Mouse (Mus musculus): Measurements from ENCODE around the gene Zc3h8.

Zc3h8 gene

DNA sequence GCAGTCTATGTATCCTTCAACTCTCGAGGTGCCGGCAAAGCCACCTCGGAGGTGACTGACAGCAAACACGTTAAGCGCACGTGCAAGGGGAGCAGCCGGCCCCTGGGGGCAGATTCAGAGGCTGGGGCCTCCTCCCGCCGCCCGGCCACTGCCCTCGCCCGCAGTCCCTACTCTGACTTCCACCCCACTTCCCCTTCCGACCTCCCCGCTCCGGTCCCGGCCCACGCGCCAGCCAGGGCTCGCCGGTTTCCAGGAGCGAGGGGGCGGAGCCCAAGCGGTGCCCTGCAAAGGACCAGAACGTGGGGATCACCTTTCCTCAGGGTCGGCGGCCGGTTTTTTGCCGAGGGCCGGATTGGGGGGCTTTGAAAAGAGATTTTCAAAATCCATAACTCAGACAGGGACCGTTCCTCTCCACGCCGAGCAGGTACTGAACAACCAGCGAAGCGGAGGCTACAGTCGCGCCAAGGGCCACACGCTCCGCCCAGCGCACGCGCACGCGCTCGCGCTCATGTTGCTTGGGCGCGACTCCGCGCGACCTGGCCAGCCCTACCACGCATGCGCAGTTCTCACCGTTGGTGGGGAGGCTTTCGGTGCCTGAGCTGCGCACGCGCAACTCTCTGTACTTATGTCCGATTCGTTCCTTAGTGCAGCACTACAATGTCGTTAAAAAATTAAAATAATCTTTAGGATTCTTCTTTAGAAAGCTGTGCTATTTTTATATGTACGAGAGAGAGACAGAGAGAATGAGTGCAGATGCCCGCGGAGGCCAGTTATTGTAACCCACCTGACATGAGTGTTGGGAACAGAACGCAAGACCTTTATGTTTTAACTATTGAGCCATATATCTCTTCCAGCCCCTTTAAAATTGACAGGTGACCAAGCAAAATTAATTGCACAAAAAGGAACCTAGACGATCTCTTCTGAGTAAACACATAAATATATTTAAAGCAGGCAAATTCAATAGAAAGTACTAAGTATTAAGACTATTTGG lies at the start of gene Zc3h8:
Zc3h8 (minus strand) TSS at position 540 of the 991 bp plus-strand sequence.
- peak; percentile 97 for DNase-seq

DNA sequence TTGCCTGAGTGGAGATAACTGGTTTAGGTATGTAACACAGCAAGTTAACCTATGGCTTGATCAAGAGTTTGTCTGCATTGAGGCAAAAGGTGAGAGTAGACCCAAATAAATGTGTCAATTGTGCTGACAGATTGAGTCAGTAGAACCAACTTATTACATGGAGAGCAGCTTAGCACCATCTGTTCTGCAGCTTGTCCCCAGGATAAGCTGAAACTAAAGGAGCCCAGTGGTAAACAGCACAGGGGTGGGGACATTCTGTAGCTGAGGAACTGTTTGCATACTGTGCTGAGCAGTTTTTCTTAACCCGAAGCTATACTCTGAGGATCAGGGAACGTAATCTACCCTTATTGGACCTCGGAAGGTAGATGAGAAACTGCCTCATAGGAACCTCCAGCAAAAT lies 40.9 kb upstream of the Zc3h8 start:
- peak; percentile 16 for DNase-seq

GRCm38 (mm10) chr2:128975572-128975971 lies 31.7 kb upstream of the Zc3h8 start:
- DNase-seq = no peak

GRCm38 (mm10) chr2:128972301-128972700 lies 28.4 kb upstream of the Zc3h8 start:
- DNase-seq = no peak

DNA sequence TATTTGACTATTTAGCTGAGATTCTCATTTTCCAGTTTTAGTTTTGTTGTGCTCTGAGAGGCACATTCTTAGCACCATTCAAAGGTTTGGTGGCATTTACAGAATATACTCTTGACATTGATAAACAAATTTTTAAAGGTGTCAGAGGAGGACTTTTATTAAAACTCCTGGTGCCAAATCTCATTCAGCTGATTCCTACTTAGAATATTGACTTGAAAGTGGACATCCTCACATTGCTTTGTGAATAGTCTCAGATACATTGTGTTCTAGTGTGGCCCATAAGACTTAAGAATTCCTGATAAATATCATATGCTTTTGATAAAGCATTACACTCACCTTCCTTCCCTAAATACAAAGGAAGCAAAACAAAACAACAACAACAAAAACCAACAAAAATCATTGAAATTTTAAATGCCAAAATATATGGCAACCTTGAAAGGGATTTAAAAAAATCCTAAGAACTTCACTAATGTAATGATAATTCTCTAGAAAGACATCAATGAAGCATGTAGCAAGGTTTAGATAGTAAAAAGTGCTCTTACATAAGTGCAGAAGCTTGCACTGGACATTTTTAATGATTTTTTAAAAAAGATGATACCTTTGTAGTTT lies 24.7 kb upstream of the Zc3h8 start:
- no peak for DNase-seq

GRCm38 (mm10) chr2:128967661-128968441 lies 24.0 kb upstream of the Zc3h8 start, which contains the start of gene Gm10762:
Gene Gm10762 (minus strand): TSS chr2:128967725.
- DNase-seq = peak; percentile 86

DNA sequence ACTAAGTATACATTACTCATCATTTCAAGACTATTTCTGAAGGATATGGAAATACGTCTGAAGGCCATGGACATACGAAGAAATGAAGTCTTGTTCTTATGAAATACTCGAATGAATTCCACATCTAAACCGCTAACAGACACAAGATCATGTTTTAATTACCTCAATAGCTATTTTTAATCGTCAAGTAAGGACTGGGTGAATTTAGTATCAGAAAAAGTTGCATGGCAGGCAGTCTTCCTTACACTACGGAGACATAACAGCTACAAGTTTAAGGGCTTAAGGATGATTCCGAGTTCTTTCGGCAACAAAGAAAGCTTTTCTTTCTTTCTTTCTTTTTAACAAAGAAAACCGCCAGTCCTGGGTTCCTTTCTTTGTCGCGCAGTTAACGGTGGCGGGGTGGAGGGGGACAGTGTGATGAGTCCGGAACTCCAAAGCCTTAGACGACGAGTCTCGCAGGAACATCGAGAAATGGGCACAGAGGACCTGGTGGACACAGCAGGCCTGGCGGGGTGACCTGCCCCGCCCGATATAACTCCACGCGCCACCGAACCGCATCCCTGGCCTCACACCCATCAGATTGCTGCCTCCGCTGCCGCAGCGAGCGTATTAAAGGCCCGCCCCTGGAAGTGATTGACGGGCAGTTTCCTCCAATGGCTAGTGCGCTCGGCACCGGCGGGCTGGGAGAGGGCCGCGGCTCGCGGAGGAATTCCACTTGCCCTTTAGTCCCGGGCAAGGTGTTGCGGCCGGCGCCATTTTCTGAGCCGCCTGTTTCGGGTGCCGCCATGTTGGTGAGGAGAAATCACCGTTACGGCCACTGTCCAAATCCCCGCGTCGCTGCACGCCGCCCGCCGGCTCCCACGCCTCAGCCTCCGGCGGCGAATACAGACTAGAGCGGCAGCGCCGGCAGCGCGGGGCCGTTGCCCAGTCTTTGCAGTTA lies 23.0 kb upstream of the Zc3h8 start, which contains the start of gene Zc3h6:
Zc3h6 (plus strand) TSS at position 762 of the 940 bp plus-strand sequence.
- DNase-seq = peak; percentile 99

DNA sequence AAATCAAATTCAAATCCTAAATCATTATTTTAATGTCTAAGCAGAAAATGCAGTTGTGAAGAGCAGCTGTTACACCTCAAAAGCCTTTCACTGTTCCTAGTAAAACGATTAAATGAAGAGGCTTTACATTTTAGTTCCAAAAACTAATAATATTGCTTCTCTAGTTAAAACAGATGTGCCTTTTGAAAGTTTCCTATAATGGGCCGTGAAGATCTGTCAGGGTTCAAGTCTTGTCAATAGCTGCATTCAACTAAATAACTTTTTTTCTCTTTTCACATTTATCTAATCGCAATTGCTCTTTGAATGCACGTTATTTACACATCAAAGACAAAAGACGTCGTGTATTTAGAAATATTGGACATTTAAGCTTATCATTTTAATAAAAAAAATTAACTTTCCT lies 22.4 kb upstream of the Zc3h8 start:
- no peak for DNase-seq

GRCm38 (mm10) chr2:128965505-128966105 lies 21.7 kb upstream of the Zc3h8 start:
- no peak for DNase-seq

GRCm38 (mm10) chr2:128954186-128954585 lies 10.3 kb upstream of the Zc3h8 start:
- no peak for DNase-seq

- DNase-seq = peak; percentile 51
Observed at GRCm38 (mm10) chr2:128947962-128948588, 4.2 kb upstream of the Zc3h8 start.

GRCm38 (mm10) chr2:128936256-128936655 lies 7.6 kb downstream of the Zc3h8 start:
- DNase-seq = no peak

GRCm38 (mm10) chr2:128930704-128931103 lies 13.2 kb downstream of the Zc3h8 start:
- no peak for DNase-seq

GRCm38 (mm10) chr2:128928446-128928845 lies 15.4 kb downstream of the Zc3h8 start:
- no peak for DNase-seq

DNA sequence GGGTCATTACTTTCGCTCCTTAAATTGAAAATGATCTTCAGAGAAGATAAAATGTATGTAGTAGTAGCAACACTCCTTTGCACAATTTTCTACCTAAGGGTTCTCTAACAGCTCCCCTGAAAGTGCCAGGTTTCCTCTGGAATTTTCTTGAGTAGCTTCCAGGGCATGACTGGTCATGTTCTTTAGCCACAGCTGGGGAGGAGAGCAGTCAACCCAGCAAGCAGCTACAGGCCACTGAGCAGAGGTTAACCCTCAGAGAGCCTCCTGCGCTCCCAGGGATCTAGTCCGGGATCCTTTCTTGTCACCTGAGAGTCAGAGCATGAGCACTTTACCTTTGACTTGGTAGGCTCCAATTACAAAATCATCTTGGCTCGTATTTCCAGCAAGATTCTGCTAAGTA lies 19.1 kb downstream of the Zc3h8 start:
- no peak for DNase-seq

- DNase-seq = no peak
Observed at GRCm38 (mm10) chr2:128916528-128916927, 27.3 kb downstream of the Zc3h8 start.

- no peak for DNase-seq
Observed at GRCm38 (mm10) chr2:128914978-128915377, 28.9 kb downstream of the Zc3h8 start.

- DNase-seq = no peak
Observed at GRCm38 (mm10) chr2:128903661-128904060, 40.2 kb downstream of the Zc3h8 start.

DNA sequence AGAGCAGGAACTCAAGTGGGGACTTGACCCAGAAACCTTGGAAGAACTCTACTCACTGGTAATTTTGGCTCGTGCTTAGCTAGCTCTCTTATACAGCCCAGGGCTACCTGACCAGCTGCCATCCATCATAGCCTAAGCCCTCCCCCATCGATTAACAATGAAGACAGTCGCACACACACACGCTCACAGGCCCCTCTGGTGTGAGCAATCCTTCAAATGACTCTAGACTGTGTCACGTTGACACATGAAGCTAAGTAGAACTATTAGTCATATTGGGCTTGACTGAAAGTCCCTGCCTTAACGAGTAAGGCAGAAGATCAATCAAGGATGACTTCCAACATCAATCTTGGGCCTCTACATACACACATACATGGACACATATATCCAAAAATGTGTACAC lies 41.0 kb downstream of the Zc3h8 start:
- DNase-seq = no peak

DNA sequence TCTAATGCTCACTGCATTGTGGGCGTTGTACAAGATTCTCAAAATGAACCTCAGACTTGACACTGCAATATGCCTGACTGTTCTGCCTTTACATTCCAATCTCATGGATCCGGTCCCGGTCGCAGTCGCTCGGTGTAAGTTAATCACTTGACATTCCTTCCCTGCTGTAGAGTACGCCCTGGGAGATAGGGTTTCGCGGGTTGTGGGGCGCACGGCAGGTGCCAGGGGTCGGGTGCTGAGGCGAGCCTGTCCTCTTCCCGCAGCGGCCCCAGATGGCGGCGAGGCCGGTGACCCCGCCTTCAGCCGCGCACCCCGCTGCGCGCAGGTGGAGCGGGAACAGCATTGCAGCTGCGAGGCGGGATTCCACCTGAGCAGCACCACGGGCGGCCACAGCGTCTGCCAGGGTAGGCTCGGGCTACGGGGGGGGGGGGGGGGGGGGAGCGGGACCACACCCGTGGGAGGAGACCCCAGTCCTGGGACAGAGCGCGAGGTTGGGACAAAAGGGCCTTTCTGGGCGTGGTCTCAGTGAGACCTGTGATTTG lies 51.6 kb downstream of the Zc3h8 start:
- DNase-seq = peak; percentile 56

All from cerebellum, adult 9-11 months (tissue).